Mouse (Mus musculus): Measurements from ENCODE around the gene Ubr2. TPM values are rescaled to one million over a fixed set of nuclear protein-coding genes. Genes with fewer than 3 reads are reported as not detected.

The Ubr2 gene
- total and polyA plus RNA-seq, 3 experiments: 15.3 to 353 (median 33.8) TPM

DNA sequence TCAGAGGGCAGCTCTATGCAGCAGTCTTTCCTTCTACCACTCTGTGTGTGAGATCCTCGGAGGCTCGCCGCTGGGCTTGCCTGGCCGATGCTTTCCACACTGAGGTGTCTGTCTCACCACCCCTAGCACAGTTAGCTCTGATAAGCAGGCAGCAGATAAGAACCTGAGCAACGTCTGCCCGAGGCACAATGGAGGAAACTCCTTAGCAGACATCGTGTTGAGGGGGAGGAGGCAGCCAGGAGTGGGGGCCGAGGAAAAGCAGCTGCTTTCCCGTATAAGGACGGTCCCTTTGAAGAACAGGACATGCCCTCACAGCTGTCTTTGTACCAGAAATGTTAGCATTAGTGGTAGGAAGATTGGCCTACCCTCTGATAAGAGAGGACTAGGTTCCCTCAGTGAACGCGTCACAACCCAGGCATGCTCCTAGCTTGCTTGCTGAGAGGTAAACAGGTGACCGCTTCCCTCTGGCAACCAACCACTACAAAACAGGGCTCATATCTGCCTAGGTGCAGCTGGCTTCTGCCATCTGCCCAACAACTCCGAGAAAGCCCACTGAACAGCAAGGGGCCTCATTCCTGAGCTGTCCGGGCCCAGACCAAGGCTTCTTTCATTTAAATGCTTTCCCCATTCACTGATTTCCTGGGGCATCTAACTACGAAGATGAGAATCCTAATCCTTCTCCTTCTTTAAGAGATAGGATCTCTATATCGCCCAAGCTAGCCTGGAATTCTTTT, 124.3 kb downstream of the Ubr2 start (continued):
- no peak for TF ChIP-seq KAT2A (conservative IDR thresholded peaks at IDR 0.05; ENCODE audit: low read depth, low read length)
- TF ChIP-seq MYB (IDR thresholded peaks at IDR 0.05; ENCODE audit: low read depth, low read length): peak; percentile 80
- TF ChIP-seq TCF12 (IDR thresholded peaks at IDR 0.05; ENCODE audit: low read depth, low read length): peak; percentile 86
- TF ChIP-seq JUND (IDR thresholded peaks at IDR 0.05; ENCODE audit: low read depth, low read length): no peak
- no peak for TF ChIP-seq RAD21 (IDR thresholded peaks at IDR 0.05; ENCODE audit: low read depth, low read length)
- TF ChIP-seq MXI1 (IDR thresholded peaks at IDR 0.05; ENCODE audit: low read depth, low read length): peak; percentile 76; the same call in 1 of the 2 replicates
- no peak for TF ChIP-seq GABPA (IDR thresholded peaks at IDR 0.05; ENCODE audit: low read depth, low read length)
- TF ChIP-seq POLR2AphosphoS5 (IDR thresholded peaks at IDR 0.05; ENCODE audit: borderline replicate concordance, low read depth, low read length): no peak
- TF ChIP-seq SMC3 (IDR thresholded peaks at IDR 0.05; ENCODE audit: low read depth, low read length): no peak
- TF ChIP-seq CHD2 (IDR thresholded peaks at IDR 0.05; ENCODE audit: low read length): peak; percentile 37; the same call in 1 of the 2 replicates

GRCm38 (mm10) chr17:46885218-46885909, 125.0 kb downstream of the Ubr2 start:
- H3K4me1 ChIP-seq (ENCODE audit: control insufficient read depth in 1 of 2, insufficient read depth in 2 of 2, low read length in 2 of 2): peaks cover 11 to 49% of the 10 kb centered on the region in 2 experiments

GRCm38 (mm10) chr17:46884766-46885165, 125.6 kb downstream of the Ubr2 start:
- H3K4me3 ChIP-seq (ENCODE audit: control insufficient read depth in 1 of 2, insufficient read depth in 1 of 2, low read depth in 2 of 2, low read length in 2 of 2): no peak overlapping the region
- peak; percentile 81 for DNase-seq (ENCODE audit: low read depth, low spot score)
- H3K4me1 ChIP-seq (ENCODE audit: control insufficient read depth in 1 of 2, insufficient read depth in 2 of 2, low read length in 2 of 2): peaks cover 11 to 54% of the 10 kb centered on the region in 2 experiments
- peaks cover 0 to 27% of the 10 kb centered on the region in 2 experiments; a peak in 2 of 4 replicates for H3K36me3 ChIP-seq (ENCODE audit: control insufficient read depth in 1 of 2, insufficient read depth in 2 of 2, low read length in 2 of 2)
- peak overlapping the region; percentile 91 for H3K27ac ChIP-seq (ENCODE audit: control insufficient read depth, low read depth, low read length)
- H3K9me3 ChIP-seq (replicated peaks; ENCODE audit: insufficient read depth, low read length): no peaks in the 10 kb centered on the region
- no peak overlapping the region for H3K9ac ChIP-seq (ENCODE audit: control insufficient read depth, low read depth, low read length, poor library complexity, severe bottlenecking)
- TF ChIP-seq E2F4 (IDR thresholded peaks at IDR 0.05; ENCODE audit: borderline replicate concordance, low read depth, low read length) (no peak), KAT2A (conservative IDR thresholded peaks at IDR 0.05; ENCODE audit: low read depth, low read length) (0 out of 2 replicates have a peak, but pooled peaks have one; percentile 39), TBP (IDR thresholded peaks at IDR 0.05; ENCODE audit: low read depth, low read length) (peak; percentile 99), HCFC1 (IDR thresholded peaks at IDR 0.05; ENCODE audit: low read depth, low read length) (peak; percentile 6; the same call in 1 of the 2 replicates), ETS1 (IDR thresholded peaks at IDR 0.05; ENCODE audit: low read depth, low read length) (0 out of 2 replicates have a peak, but pooled peaks have one; percentile 14), ELF1 (IDR thresholded peaks at IDR 0.05; ENCODE audit: low read depth, low read length) (0 out of 2 replicates have a peak, but pooled peaks have one; percentile 29), MAFK (IDR thresholded peaks at IDR 0.05; ENCODE audit: borderline replicate concordance, low read depth, low read length) (peak; percentile 81), BHLHE40 (IDR thresholded peaks at IDR 0.05; ENCODE audit: borderline replicate concordance, low read depth, low read length) (no peak)
- peaks cover 3% of the 10 kb centered on the region; the same call in 1 of the 2 replicates for H3K79me2 ChIP-seq (ENCODE audit: control insufficient read depth, insufficient read depth, low read length, poor library complexity)
- no peaks in the 10 kb centered on the region for H3K27me3 ChIP-seq (ENCODE audit: control insufficient read depth in 1 of 2, insufficient read depth in 2 of 2, low read length in 2 of 2)

More at GRCm38 (mm10) chr17:46885218-46885909, 125.0 kb downstream of the Ubr2 start:
- TF ChIP-seq POLR2AphosphoS2 (IDR thresholded peaks at IDR 0.05; ENCODE audit: low read length) (no peak), RCOR1 (IDR thresholded peaks at IDR 0.05; ENCODE audit: low read depth, low read length) (peak; percentile 87), TCF12 (IDR thresholded peaks at IDR 0.05; ENCODE audit: low read depth, low read length) (peak; percentile 70), CHD1 (IDR thresholded peaks at IDR 0.05; ENCODE audit: low read depth, low read length) (peak; percentile 82; the same call in 1 of the 2 replicates), ETS1 (IDR thresholded peaks at IDR 0.05; ENCODE audit: low read depth, low read length) (peak; percentile 52; the same call in 1 of the 2 replicates), EP300 (IDR thresholded peaks at IDR 0.05; ENCODE audit: low read depth in 1 of 2, low read length in 2 of 2) (peak; percentile 37 to 52; a peak in 3 of 4 replicates), TAL1 (IDR thresholded peaks at IDR 0.05; ENCODE audit: low read length) (peak; percentile 53), HCFC1 (IDR thresholded peaks at IDR 0.05; ENCODE audit: low read depth, low read length) (0 out of 2 replicates have a peak, but pooled peaks have one; percentile 7), MXI1 (IDR thresholded peaks at IDR 0.05; ENCODE audit: low read depth, low read length) (peak; percentile 54), GATA1 (IDR thresholded peaks at IDR 0.05; ENCODE audit: low read depth, low read length) (peak; percentile 85), MAX (IDR thresholded peaks at IDR 0.05; ENCODE audit: low read length) (0 out of 2 replicates have a peak, but pooled peaks have one; percentile 12), MAZ (IDR thresholded peaks at IDR 0.05; ENCODE audit: low read depth, low read length) (no peak), MYB (IDR thresholded peaks at IDR 0.05; ENCODE audit: low read depth, low read length) (no peak), CHD2 (IDR thresholded peaks at IDR 0.05; ENCODE audit: low read length) (no peak)
- peak overlapping the region; percentile 91 for H3K27ac ChIP-seq (ENCODE audit: control insufficient read depth, low read depth, low read length)
- peak; percentile 79 for DNase-seq (ENCODE audit: low read depth, low spot score)
- H3K27me3 ChIP-seq (ENCODE audit: control insufficient read depth in 1 of 2, insufficient read depth in 2 of 2, low read length in 2 of 2): no peaks in the 10 kb centered on the region
- peaks cover 0 to 25% of the 10 kb centered on the region in 2 experiments; a peak in 2 of 4 replicates for H3K36me3 ChIP-seq (ENCODE audit: control insufficient read depth in 1 of 2, insufficient read depth in 2 of 2, low read length in 2 of 2)
- H3K4me3 ChIP-seq (ENCODE audit: control insufficient read depth in 1 of 2, insufficient read depth in 1 of 2, low read depth in 2 of 2, low read length in 2 of 2): peak overlapping the region; percentile 32 to 43
- peaks cover 3% of the 10 kb centered on the region; the same call in 1 of the 2 replicates for H3K79me2 ChIP-seq (ENCODE audit: control insufficient read depth, insufficient read depth, low read length, poor library complexity)
- H3K9me3 ChIP-seq (replicated peaks; ENCODE audit: insufficient read depth, low read length): no peaks in the 10 kb centered on the region
- peak overlapping the region; percentile 54 for H3K9ac ChIP-seq (ENCODE audit: control insufficient read depth, low read depth, low read length, poor library complexity, severe bottlenecking)

Data from MEL (cell line).